Mouse (Mus musculus): ENCODE results near the gene Klhdc8a.

Gene Klhdc8a

DNA sequence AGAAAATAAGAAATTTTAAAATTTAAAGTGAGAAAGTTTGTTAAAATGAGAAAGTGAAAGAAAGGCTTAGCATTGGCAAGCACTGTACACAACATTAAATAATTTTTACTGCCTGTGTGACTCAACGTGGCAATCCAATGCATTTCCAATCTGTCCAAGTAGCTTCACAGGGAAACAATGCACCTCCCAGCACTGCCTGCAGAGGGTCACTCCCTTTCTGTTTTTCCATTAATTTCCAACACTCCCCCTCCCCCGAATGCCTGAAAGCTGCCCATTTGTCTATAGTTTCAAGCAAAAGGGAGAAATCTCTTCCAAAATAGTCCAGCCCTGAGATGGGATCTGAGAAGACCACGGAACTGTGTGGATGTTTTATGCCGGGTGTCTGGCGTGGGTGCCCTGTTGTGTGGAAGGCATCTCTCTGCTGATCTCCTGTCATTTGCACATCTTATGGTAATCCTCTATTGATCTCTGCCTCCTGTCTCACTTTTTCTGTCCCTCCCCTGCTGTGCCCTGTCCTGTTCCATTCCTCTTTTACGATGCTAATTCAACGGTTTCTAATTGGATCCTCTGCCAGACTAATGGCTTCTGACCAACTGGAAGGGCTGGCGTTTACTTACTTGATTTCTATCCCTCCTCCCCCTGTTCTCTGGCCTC lies 16.8 kb upstream of the Klhdc8a start:
- Histone ChIP-seq H3K27me3 (ENCODE audit: control insufficient read depth, insufficient read depth, low read length, poor library complexity, severe bottlenecking) (no peaks in the 10 kb centered on the region), H3K36me3 (ENCODE audit: control insufficient read depth, insufficient read depth, low read length, poor library complexity, severe bottlenecking) (no peaks in the 10 kb centered on the region)
- DNase-seq (ENCODE audit: low read depth, low spot score), result no peak

- Histone ChIP-seq H3K27me3 (ENCODE audit: control insufficient read depth, insufficient read depth, low read length, poor library complexity, severe bottlenecking) (no peaks in the 10 kb centered on the region), H3K36me3 (ENCODE audit: control insufficient read depth, insufficient read depth, low read length, poor library complexity, severe bottlenecking) (no peaks in the 10 kb centered on the region)
- no peak for DNase-seq (ENCODE audit: low read depth, low spot score)
Measured at GRCm38 (mm10) chr1:132282177-132282536, 16.3 kb upstream of the Klhdc8a start.

DNA sequence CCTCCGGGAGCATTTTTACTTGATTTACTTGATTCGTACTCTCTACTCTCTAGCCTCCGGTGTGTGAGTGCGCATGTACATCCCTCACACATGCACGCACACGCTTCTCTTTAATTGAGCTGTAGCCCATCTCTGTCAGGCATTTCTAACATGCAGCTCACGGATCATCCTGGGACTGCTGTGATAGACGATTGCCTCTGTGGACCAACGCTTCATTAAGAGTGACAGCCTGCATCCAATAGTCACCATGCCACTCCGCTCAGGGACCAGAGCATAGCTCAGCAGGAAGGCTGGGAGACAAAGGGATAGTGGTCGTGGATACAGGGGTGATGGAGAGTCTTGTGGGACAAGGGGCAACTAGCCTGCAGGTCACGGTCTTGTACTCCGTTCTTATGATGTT lies 15.4 kb upstream of the Klhdc8a start:
- no peak for DNase-seq (ENCODE audit: low read depth, low spot score)
- Histone ChIP-seq H3K36me3 (ENCODE audit: control insufficient read depth, insufficient read depth, low read length, poor library complexity, severe bottlenecking) (no peaks in the 10 kb centered on the region), H3K27me3 (ENCODE audit: control insufficient read depth, insufficient read depth, low read length, poor library complexity, severe bottlenecking) (no peaks in the 10 kb centered on the region)

DNA sequence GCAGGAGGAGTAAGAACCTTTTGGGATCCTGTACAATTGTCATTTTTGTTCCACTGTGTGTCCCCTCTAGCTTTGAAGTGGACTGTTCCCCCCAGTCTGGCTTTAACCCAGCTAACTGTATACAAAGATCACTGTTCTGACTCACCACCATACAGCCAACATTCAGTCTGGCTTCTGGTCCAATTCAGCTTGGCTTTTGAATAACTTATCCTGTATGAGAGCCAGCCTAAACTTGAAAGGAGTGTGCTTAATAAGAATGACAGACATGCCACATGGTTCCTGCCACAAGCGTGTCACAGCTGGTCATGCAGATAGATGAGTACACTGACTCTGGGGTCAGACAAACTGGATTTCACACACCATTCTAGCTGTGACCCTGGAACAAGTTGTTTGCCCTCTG lies 11.7 kb upstream of the Klhdc8a start:
- Histone ChIP-seq H3K27me3 (ENCODE audit: control insufficient read depth, insufficient read depth, low read length, poor library complexity, severe bottlenecking) (no peaks in the 10 kb centered on the region), H3K36me3 (ENCODE audit: control insufficient read depth, insufficient read depth, low read length, poor library complexity, severe bottlenecking) (no peaks in the 10 kb centered on the region)
- DNase-seq (ENCODE audit: low read depth, low spot score), result no peak

DNA sequence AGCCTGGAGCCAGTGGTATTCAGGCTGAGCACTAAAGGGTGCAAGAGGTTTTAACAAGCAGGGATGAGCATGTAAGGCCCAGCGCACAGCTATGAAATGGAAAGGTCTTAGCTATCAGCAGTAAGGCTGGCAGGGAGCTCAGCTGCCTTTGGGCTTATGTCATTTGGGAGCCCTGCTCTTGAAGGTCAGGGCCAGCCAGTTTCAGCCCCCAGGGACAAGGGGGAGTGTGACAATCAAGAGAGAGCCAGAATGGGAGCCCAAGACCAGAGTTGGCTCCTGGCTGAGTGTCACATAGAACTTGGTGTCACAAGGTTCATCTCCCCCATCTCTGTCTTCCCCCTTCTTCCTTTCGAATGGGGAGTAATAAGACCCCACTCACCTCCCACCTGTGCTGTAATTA lies 11.0 kb upstream of the Klhdc8a start:
- Histone ChIP-seq H3K27me3 (ENCODE audit: control insufficient read depth, insufficient read depth, low read length, poor library complexity, severe bottlenecking) (no peaks in the 10 kb centered on the region), H3K36me3 (ENCODE audit: control insufficient read depth, insufficient read depth, low read length, poor library complexity, severe bottlenecking) (no peaks in the 10 kb centered on the region)
- DNase-seq (ENCODE audit: low read depth, low spot score), result no peak

DNA sequence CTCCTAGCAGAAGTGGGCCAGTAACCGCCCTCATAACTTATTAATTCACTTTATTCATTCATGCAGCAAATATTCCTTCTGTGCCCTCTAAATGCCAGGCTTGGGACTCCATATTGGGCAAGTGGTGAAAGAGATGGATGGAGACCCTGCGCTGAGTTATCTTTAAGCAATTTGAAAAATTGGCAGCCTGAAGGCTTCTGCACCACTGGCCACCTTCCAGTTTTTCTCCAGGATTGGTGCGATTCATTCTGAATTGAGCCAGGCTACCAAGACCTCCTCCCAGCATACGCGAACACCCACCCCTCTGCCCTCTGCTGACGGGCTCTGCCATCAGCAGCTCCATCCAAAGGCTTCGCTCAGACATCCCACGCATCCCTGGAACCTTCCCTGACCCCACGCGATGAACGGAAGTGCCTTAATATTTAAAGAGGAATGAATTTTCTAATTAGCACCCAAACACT lies 10.4 kb upstream of the Klhdc8a start:
- H3K36me3 ChIP-seq (ENCODE audit: control insufficient read depth, insufficient read depth, low read length, poor library complexity, severe bottlenecking), result no peaks in the 10 kb centered on the region
- H3K27me3 ChIP-seq (ENCODE audit: control insufficient read depth, insufficient read depth, low read length, poor library complexity, severe bottlenecking), result no peaks in the 10 kb centered on the region
- no peak for DNase-seq (ENCODE audit: low read depth, low spot score)

GRCm38 (mm10) chr1:132289965-132290364 lies 8.5 kb upstream of the Klhdc8a start:
- peak; percentile 58 for DNase-seq (ENCODE audit: low read depth, low spot score)
- Histone ChIP-seq H3K27me3 (ENCODE audit: control insufficient read depth, insufficient read depth, low read length, poor library complexity, severe bottlenecking) (no peaks in the 10 kb centered on the region), H3K36me3 (ENCODE audit: control insufficient read depth, insufficient read depth, low read length, poor library complexity, severe bottlenecking) (no peaks in the 10 kb centered on the region)

GRCm38 (mm10) chr1:132290921-132291675 lies 7.3 kb upstream of the Klhdc8a start:
- Histone ChIP-seq H3K36me3 (ENCODE audit: control insufficient read depth, insufficient read depth, low read length, poor library complexity, severe bottlenecking) (no peaks in the 10 kb centered on the region), H3K27me3 (ENCODE audit: control insufficient read depth, insufficient read depth, low read length, poor library complexity, severe bottlenecking) (no peaks in the 10 kb centered on the region)
- DNase-seq (ENCODE audit: low read depth, low spot score), result peak; percentile 25

GRCm38 (mm10) chr1:132291706-132292105 lies 6.7 kb upstream of the Klhdc8a start:
- Histone ChIP-seq H3K36me3 (ENCODE audit: control insufficient read depth, insufficient read depth, low read length, poor library complexity, severe bottlenecking) (no peaks in the 10 kb centered on the region), H3K27me3 (ENCODE audit: control insufficient read depth, insufficient read depth, low read length, poor library complexity, severe bottlenecking) (no peaks in the 10 kb centered on the region)
- no peak for DNase-seq (ENCODE audit: low read depth, low spot score)

- no peaks in the 10 kb centered on the region for H3K27me3 ChIP-seq (ENCODE audit: control insufficient read depth, insufficient read depth, low read length, poor library complexity, severe bottlenecking)
- peak; percentile 30 for DNase-seq (ENCODE audit: low read depth, low spot score)
- no peaks in the 10 kb centered on the region for H3K36me3 ChIP-seq (ENCODE audit: control insufficient read depth, insufficient read depth, low read length, poor library complexity, severe bottlenecking)
Measured at GRCm38 (mm10) chr1:132292318-132293129, 5.9 kb upstream of the Klhdc8a start.

DNA sequence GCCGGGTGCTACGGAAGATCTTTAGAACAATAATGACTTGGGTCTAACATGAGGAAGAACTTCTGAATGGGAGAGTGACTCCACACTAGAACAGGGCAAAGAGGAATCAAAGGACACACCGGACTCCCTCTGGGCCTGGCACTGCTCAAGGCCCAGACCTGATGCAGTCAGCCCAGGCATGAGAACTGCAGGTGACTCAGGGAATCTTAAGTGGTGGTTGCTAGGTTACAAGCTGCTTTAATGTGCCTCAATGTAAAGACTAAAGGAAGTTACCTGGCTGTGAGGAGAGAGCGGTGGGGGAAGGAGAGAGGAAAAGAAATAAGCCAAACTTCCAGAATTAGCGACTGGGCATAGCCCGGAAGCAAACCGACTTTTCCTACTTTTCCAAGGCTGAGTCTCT lies 2.9 kb upstream of the Klhdc8a start:
- no peak for DNase-seq (ENCODE audit: low read depth, low spot score)
- Histone ChIP-seq H3K27me3 (ENCODE audit: control insufficient read depth, insufficient read depth, low read length, poor library complexity, severe bottlenecking) (no peaks in the 10 kb centered on the region), H3K36me3 (ENCODE audit: control insufficient read depth, insufficient read depth, low read length, poor library complexity, severe bottlenecking) (no peaks in the 10 kb centered on the region)

GRCm38 (mm10) chr1:132296051-132296450 lies 2.4 kb upstream of the Klhdc8a start:
- no peaks in the 10 kb centered on the region for H3K36me3 ChIP-seq (ENCODE audit: control insufficient read depth, insufficient read depth, low read length, poor library complexity, severe bottlenecking)
- no peak for DNase-seq (ENCODE audit: low read depth, low spot score)
- no peaks in the 10 kb centered on the region for H3K27me3 ChIP-seq (ENCODE audit: control insufficient read depth, insufficient read depth, low read length, poor library complexity, severe bottlenecking)

- Histone ChIP-seq H3K27me3 (ENCODE audit: control insufficient read depth, insufficient read depth, low read length, poor library complexity, severe bottlenecking) (no peaks in the 10 kb centered on the region), H3K36me3 (ENCODE audit: control insufficient read depth, insufficient read depth, low read length, poor library complexity, severe bottlenecking) (no peaks in the 10 kb centered on the region)
- no peak for DNase-seq (ENCODE audit: low read depth, low spot score)
Measured at GRCm38 (mm10) chr1:132298801-132299464, 507 bp downstream of the Klhdc8a start.

- no peaks in the 10 kb centered on the region for H3K36me3 ChIP-seq (ENCODE audit: control insufficient read depth, insufficient read depth, low read length, poor library complexity, severe bottlenecking)
- no peaks in the 10 kb centered on the region for H3K27me3 ChIP-seq (ENCODE audit: control insufficient read depth, insufficient read depth, low read length, poor library complexity, severe bottlenecking)
- no peak for DNase-seq (ENCODE audit: low read depth, low spot score)
Measured at GRCm38 (mm10) chr1:132299744-132300143, 1.3 kb downstream of the Klhdc8a start.
